ENCODE assay signal across 8 mouse cellular contexts in genomic region chr4:150582966-150583776, GRCm38 (mm10).
A peak's percentile ranks its signal among the peaks of the same experiment; 100 is the strongest.
DNase-seq lines count a peak whose midpoint lies in the region; ATAC-seq and TF ChIP-seq lines count a peak whose summit lies in the region.

No protein-coding gene starts in this region.

- H3K4me3 ChIP-seq in left cerebral cortex, adult 2 months = no peak overlapping the region

- TF ChIP-seq CTCF in left cerebral cortex, adult 2 months (IDR thresholded peaks at IDR 0.05) = no peak

- DNase-seq in adrenal gland, adult (ENCODE audit: inconsistent age in 2 of 2, low spot score in 1 of 2) = peak; percentile 91 to 95
- peak; percentile 54 for DNase-seq in cerebellum, postnatal 36 days
- peak; percentile 87 for DNase-seq in gastrocnemius, postnatal 25 days
- peak; percentile 52 to 67 for DNase-seq in left cerebral cortex, adult 2 months (ENCODE audit: extremely low spot score in 1 of 2, low spot score in 2 of 2)
- DNase-seq in lung, postnatal 25 days (ENCODE audit: low spot score) = peak; percentile 92
- peak; percentile 40 for DNase-seq in right cerebral cortex, postnatal 14 days
- no peak for DNase-seq in thymus, adult 18-20 months

- peak overlapping the region; percentile 92 for H3K27ac ChIP-seq in left cerebral cortex, adult 2 months

- intact Hi-C loops in left cerebral cortex, adult 2 months (cut with DNase I) = no loop called here

- peak; percentile 47 for ATAC-seq in inflammation-experienced regulatory T-cells, adult 6 months

Comparison
In these comparisons a context has a peak if more than half of its experiments do, and no peak if none do; other contexts are left out.
1. DNase-seq: peak in adrenal gland, adult (2 of 2), cerebellum, postnatal 36 days (2 of 2), gastrocnemius, postnatal 25 days (single experiment), left cerebral cortex, adult 2 months (2 of 2), lung, postnatal 25 days (single experiment) and right cerebral cortex, postnatal 14 days (single experiment); none in thymus, adult 18-20 months (0 of 2).